Mouse (Mus musculus): ENCODE results near the gene Prrxl1. TPM values are rescaled to one million over a fixed set of nuclear protein-coding genes. Genes with fewer than 3 reads are reported as not detected.

The Prrxl1 gene
- polyA plus RNA-seq, 1 experiment: not detected

DNA sequence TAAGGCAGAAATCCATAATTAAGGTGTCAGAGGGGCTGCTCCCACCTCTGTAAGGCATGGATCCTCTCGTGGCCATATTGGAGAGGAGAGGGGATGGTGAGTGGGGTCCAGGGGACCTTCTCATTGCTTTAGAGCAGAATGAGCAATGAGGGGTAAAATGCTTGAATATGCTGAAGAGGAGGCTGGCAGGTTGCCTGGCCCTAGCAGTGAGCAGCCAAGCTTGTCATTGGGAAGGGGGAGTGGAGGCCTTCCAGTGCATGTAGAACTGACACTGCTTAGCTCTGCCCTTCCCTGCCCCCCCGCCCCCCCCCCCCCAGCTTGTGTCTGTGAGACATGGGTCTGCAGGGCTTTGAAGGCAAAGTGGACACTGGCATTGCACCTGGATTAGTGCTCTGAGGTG lies 28.1 kb downstream of the Prrxl1 start:
- Histone ChIP-seq H3K27me3 (ENCODE audit: control insufficient read depth, insufficient read depth, insufficient read length) (peaks cover 21% of the 10 kb centered on the region), H3K4me2 (ENCODE audit: low read depth) (no peak overlapping the region), H3ac (ENCODE audit: control insufficient read depth, insufficient read length) (no peak overlapping the region), H3K4me3 (no peak overlapping the region), H3K79me2 (ENCODE audit: control insufficient read depth, insufficient read depth) (no peaks in the 10 kb centered on the region), H3K36me3 (ENCODE audit: control insufficient read depth, insufficient read depth) (no peaks in the 10 kb centered on the region)
- TF ChIP-seq SRF (IDR thresholded peaks at IDR 0.05; ENCODE audit: control insufficient read depth, insufficient read length, low read depth): no peak
- TF ChIP-seq POLR2AphosphoS2 (IDR thresholded peaks at IDR 0.05; ENCODE audit: insufficient read length, low read depth): no peak
- TF ChIP-seq MYOD1 (IDR thresholded peaks at IDR 0.05; ENCODE audit: control insufficient read depth in 1 of 3, insufficient read length in 2 of 3, low read depth in 2 of 3): no peak
- TF ChIP-seq POLR2A (IDR thresholded peaks at IDR 0.05; ENCODE audit: insufficient read length, low read depth): no peak
- no peak for TF ChIP-seq REST (IDR thresholded peaks at IDR 0.05; ENCODE audit: insufficient read depth, insufficient read length)
- no peak for TF ChIP-seq E2F4 (IDR thresholded peaks at IDR 0.05; ENCODE audit: insufficient read depth)
- TF ChIP-seq TCF12 (IDR thresholded peaks at IDR 0.05; ENCODE audit: insufficient read depth, poor library complexity, severe bottlenecking): no peak
- no peak for TF ChIP-seq TCF3 (IDR thresholded peaks at IDR 0.05; ENCODE audit: insufficient read length, low read depth)
- TF ChIP-seq MAX (IDR thresholded peaks at IDR 0.05; ENCODE audit: low read depth): no peak
- no peak for TF ChIP-seq CEBPB (IDR thresholded peaks at IDR 0.05; ENCODE audit: insufficient read depth, poor library complexity, severe bottlenecking)
- TF ChIP-seq USF1 (IDR thresholded peaks at IDR 0.05; ENCODE audit: low read depth): no peak
- no peak for TF ChIP-seq MYOG (IDR thresholded peaks at IDR 0.05; ENCODE audit: control insufficient read depth in 1 of 3, insufficient read depth in 1 of 3, insufficient read length in 2 of 3, low read depth in 2 of 3)

DNA sequence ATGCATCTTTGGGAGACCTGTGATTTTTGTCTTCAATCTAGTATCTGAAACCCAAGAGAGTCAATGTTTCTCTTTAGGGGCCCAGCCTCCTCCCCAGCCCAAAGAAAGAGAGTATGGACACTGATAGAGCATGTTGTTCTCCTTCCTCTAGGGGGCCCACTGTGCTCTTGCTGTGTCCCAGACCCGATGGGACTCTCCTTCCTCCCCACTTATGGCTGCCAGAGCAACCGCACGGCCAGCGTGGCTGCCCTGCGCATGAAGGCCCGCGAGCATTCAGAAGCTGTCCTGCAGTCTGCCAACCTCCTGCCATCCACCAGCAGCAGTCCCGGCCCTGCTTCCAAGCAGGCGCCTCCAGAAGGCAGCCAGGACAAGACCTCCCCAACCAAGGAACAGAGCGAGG lies 29.4 kb downstream of the Prrxl1 start:
- Histone ChIP-seq H3K27me3 (ENCODE audit: control insufficient read depth, insufficient read depth, insufficient read length) (peaks cover 17% of the 10 kb centered on the region), H3ac (ENCODE audit: control insufficient read depth, insufficient read length) (no peak overlapping the region), H3K4me3 (no peak overlapping the region), H3K79me2 (ENCODE audit: control insufficient read depth, insufficient read depth) (no peaks in the 10 kb centered on the region), H3K36me3 (ENCODE audit: control insufficient read depth, insufficient read depth) (no peaks in the 10 kb centered on the region), H3K4me2 (ENCODE audit: low read depth) (no peak overlapping the region)
- no peak for TF ChIP-seq USF1 (IDR thresholded peaks at IDR 0.05; ENCODE audit: low read depth)

DNA sequence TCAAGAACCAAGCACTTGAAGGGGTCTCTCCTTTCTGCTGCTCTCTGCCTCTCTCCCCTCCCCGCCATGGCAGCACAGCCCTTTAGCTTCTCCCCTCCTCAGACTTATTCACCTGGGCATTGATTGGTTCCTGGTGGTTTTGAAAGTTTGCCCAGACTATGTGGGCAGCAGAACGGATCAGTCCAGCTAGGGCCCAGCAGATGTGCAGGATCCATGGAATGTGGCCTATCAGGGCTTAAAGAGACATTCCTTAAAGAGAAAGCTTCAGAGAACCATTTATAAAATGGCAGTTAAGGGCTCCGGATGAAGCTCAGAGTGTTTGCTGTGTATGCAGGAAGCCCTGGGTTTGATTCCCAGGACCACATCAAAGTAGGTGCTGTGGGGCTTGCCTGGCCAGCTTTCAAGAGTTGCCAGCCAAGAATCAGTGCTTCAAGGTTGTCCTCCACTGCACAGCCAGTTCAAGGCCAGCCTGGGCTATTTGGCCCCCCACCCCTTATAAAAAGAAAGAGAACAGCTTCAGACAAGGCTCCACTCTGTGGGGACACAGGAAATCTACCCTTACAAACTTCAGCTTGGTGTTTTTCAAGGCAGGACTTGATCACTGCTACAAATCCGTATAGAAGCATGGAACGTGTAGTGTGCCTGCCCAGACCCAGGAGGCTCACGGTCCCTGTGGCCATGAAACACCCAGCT lies 33.8 kb downstream of the Prrxl1 start:
- TF ChIP-seq TCF12 (IDR thresholded peaks at IDR 0.05; ENCODE audit: insufficient read depth, poor library complexity, severe bottlenecking) (no peak), MYOD1 (IDR thresholded peaks at IDR 0.05; ENCODE audit: control insufficient read depth in 1 of 3, insufficient read length in 2 of 3, low read depth in 2 of 3) (no peak), CEBPB (IDR thresholded peaks at IDR 0.05; ENCODE audit: insufficient read depth, poor library complexity, severe bottlenecking) (no peak), TCF3 (IDR thresholded peaks at IDR 0.05; ENCODE audit: insufficient read length, low read depth) (no peak), USF1 (IDR thresholded peaks at IDR 0.05; ENCODE audit: low read depth) (no peak), POLR2AphosphoS2 (IDR thresholded peaks at IDR 0.05; ENCODE audit: insufficient read length, low read depth) (no peak)
- H3K36me3 ChIP-seq (ENCODE audit: control insufficient read depth, insufficient read depth): no peaks in the 10 kb centered on the region
- no peak overlapping the region for H3ac ChIP-seq (ENCODE audit: control insufficient read depth, insufficient read length)
- no peaks in the 10 kb centered on the region for H3K79me2 ChIP-seq (ENCODE audit: control insufficient read depth, insufficient read depth)
- peaks cover 8% of the 10 kb centered on the region for H3K27me3 ChIP-seq (ENCODE audit: control insufficient read depth, insufficient read depth, insufficient read length)
- H3K4me2 ChIP-seq (ENCODE audit: low read depth): no peak overlapping the region
- no peak overlapping the region for H3K4me3 ChIP-seq

DNA sequence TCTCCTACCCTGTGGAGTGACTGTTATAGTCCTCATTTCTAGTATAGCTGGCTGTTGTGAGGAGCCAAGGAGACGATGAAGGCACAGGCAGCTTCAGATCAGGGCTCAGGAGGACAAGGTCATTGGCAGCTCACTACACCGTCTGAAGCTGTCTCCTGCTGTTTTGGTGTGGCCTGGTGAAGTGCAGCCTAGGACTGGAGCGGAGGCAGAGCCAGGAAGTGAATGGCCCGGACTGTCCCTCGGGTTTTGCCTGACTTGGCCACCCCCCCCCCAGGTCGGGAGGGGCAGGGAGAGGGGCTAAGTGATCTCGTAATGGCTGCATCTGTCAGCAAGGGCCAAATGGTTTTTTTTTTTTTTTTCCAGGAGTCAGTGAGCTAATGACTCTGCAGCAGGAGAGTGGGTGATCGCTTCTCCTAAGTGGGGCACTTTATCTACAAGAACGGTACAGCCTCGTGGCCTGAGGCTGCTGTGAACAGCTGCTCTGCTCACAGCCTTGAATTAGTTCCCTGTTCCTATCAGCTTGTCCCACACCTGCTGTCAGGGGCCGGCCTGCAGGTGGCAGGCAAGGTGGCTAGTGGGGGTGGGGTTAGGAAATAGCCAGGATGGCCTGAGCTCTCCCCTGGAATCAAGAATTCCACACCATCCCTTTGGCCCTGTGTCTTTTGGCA lies 34.9 kb downstream of the Prrxl1 start:
- TF ChIP-seq TCF12 (IDR thresholded peaks at IDR 0.05; ENCODE audit: insufficient read depth, poor library complexity, severe bottlenecking) (no peak), E2F4 (IDR thresholded peaks at IDR 0.05; ENCODE audit: insufficient read depth) (no peak), MYOD1 (IDR thresholded peaks at IDR 0.05; ENCODE audit: control insufficient read depth in 1 of 3, insufficient read length in 2 of 3, low read depth in 2 of 3) (no peak), TCF3 (IDR thresholded peaks at IDR 0.05; ENCODE audit: insufficient read length, low read depth) (no peak), POLR2AphosphoS2 (IDR thresholded peaks at IDR 0.05; ENCODE audit: insufficient read length, low read depth) (no peak), MYOG (IDR thresholded peaks at IDR 0.05; ENCODE audit: control insufficient read depth in 1 of 3, insufficient read depth in 1 of 3, insufficient read length in 2 of 3, low read depth in 2 of 3) (no peak), POLR2A (IDR thresholded peaks at IDR 0.05; ENCODE audit: insufficient read length, low read depth) (no peak), USF1 (IDR thresholded peaks at IDR 0.05; ENCODE audit: low read depth) (no peak), SRF (IDR thresholded peaks at IDR 0.05; ENCODE audit: control insufficient read depth, insufficient read length, low read depth) (no peak), CEBPB (IDR thresholded peaks at IDR 0.05; ENCODE audit: insufficient read depth, poor library complexity, severe bottlenecking) (no peak), REST (IDR thresholded peaks at IDR 0.05; ENCODE audit: insufficient read depth, insufficient read length) (no peak), MAX (IDR thresholded peaks at IDR 0.05; ENCODE audit: low read depth) (no peak)
- H3K4me2 ChIP-seq (ENCODE audit: low read depth): no peak overlapping the region
- H3K4me3 ChIP-seq: no peak overlapping the region
- peaks cover 9% of the 10 kb centered on the region for H3K27me3 ChIP-seq (ENCODE audit: control insufficient read depth, insufficient read depth, insufficient read length)
- H3K36me3 ChIP-seq (ENCODE audit: control insufficient read depth, insufficient read depth): no peaks in the 10 kb centered on the region
- no peak overlapping the region for H3ac ChIP-seq (ENCODE audit: control insufficient read depth, insufficient read length)
- H3K79me2 ChIP-seq (ENCODE audit: control insufficient read depth, insufficient read depth): no peaks in the 10 kb centered on the region

DNA sequence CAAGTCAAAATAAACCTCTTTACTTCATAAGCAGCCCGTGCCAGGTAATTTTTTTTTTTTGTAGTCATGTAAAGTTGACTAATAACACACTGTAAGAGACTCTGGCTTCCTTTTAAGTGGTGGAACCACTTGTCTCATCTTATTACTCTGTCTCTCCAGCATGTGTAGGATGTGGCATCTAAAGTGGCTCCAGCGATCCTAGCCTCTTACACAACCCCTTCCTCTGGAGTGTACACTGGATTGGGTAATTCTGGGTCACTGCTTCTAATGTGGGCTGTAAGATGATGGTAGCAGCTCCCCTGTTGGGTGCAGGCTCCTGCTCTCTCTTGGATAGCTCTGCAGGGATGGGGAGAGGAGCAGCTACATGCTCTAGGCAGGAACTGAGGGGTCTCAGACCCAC lies 39.3 kb downstream of the Prrxl1 start:
- Histone ChIP-seq H3K4me3 (no peak overlapping the region), H3K79me2 (ENCODE audit: control insufficient read depth, insufficient read depth) (no peaks in the 10 kb centered on the region), H3K4me2 (ENCODE audit: low read depth) (no peak overlapping the region), H3K36me3 (ENCODE audit: control insufficient read depth, insufficient read depth) (no peaks in the 10 kb centered on the region), H3ac (ENCODE audit: control insufficient read depth, insufficient read length) (no peak overlapping the region), H3K27me3 (ENCODE audit: control insufficient read depth, insufficient read depth, insufficient read length) (peaks cover 18% of the 10 kb centered on the region)
- TF ChIP-seq USF1 (IDR thresholded peaks at IDR 0.05; ENCODE audit: low read depth): no peak
- TF ChIP-seq TCF3 (IDR thresholded peaks at IDR 0.05; ENCODE audit: insufficient read length, low read depth): no peak
- no peak for TF ChIP-seq MAX (IDR thresholded peaks at IDR 0.05; ENCODE audit: low read depth)
- no peak for TF ChIP-seq REST (IDR thresholded peaks at IDR 0.05; ENCODE audit: insufficient read depth, insufficient read length)
- TF ChIP-seq E2F4 (IDR thresholded peaks at IDR 0.05; ENCODE audit: insufficient read depth): no peak
- no peak for TF ChIP-seq POLR2A (IDR thresholded peaks at IDR 0.05; ENCODE audit: insufficient read length, low read depth)
- TF ChIP-seq CEBPB (IDR thresholded peaks at IDR 0.05; ENCODE audit: insufficient read depth, poor library complexity, severe bottlenecking): no peak
- no peak for TF ChIP-seq SRF (IDR thresholded peaks at IDR 0.05; ENCODE audit: control insufficient read depth, insufficient read length, low read depth)
- no peak for TF ChIP-seq POLR2AphosphoS2 (IDR thresholded peaks at IDR 0.05; ENCODE audit: insufficient read length, low read depth)
- no peak for TF ChIP-seq MYOG (IDR thresholded peaks at IDR 0.05; ENCODE audit: control insufficient read depth in 1 of 3, insufficient read depth in 1 of 3, insufficient read length in 2 of 3, low read depth in 2 of 3)
